ENCODE assay signal across 8 mouse cellular contexts in the genomic region with DNA sequence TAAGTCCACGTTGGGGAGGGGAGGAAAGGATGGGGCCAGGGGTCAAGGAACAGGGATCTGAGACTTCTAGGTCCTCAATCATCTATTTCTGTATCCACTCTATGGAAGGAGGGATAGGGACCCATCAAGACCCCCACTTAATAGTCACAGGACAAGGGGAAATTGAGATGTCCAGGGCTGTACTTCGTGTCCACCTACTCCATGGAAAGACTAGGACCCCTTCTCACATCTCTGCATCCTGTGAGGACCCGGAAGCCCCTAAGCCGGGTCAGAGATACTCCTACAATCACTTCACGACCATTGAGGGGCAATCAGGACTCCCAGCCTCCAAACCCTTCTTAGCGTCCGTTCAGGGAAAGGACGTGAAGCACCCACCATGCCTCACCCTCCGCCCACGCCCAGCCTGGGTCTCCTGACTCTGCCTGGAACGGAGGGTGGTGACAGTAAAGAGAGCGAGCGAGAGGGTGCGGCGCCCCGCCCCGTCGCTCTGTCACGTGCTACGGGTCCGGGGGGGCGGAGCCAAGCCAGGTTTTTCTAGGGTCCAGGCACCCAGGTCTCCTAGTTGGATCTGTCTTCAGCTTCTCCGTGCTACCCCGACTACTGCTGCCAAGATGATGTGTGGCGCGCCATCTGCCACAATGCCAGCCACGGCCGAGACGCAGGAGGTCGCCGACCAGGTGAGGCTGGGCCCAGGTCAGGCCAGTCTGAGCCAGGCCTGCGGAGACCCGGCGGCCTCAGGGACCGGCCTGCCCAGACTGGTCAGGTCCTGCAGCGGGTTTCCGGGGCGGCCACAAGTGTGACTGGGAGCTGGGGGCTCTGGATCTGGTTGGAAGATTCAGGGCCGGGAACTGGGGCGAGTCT. TPM values are rescaled to one million over a fixed set of nuclear protein-coding genes. Genes with fewer than 3 reads are reported as not detected.
A peak's percentile ranks its signal among the peaks of the same experiment; 100 is the strongest.
DNase-seq lines count a peak whose midpoint lies in the region; ATAC-seq lines count a peak whose summit lies in the region.

A gene (plus strand): TSS at position 489 of the 861 bp plus-strand sequence.

- DNase-seq in 3134 (ENCODE audit: extremely low read depth, insufficient read length, low spot score) = peak; percentile 87
- DNase-seq in adrenal gland, postnatal 36 days = peak; percentile 91 to 94
- DNase-seq in heart, adult 11 months = peak; percentile 99
- peak; percentile 87 for DNase-seq in kidney, adult 18-20 months
- DNase-seq in limb, embryonic 10.5 days (ENCODE audit: low spot score) = peak; percentile 88
- peak; percentile 55 for DNase-seq in skeletal muscle tissue, adult 2 months (ENCODE audit: low read depth, low spot score)

- peak within 1 kb of the TSS; percentile 78 for H3K27ac ChIP-seq in embryonic facial prominence, embryonic 12.5 days
- peak within 1 kb of the TSS; percentile 91 for H3K27ac ChIP-seq in limb, embryonic 10.5 days
- no peak within 1 kb of the TSS; the same call in 1 of the 2 replicates for H3K27ac ChIP-seq in midbrain, embryonic 12.5 days (replicated peaks)

- H3K4me3 ChIP-seq in embryonic facial prominence, embryonic 12.5 days = peak within 1 kb of the TSS; percentile 86
- H3K4me3 ChIP-seq in limb, embryonic 10.5 days = peak within 1 kb of the TSS; percentile 75
- H3K4me3 ChIP-seq in midbrain, embryonic 12.5 days = peak within 1 kb of the TSS; percentile 70

- no peaks in the 10 kb centered on the region for H3K27me3 ChIP-seq in embryonic facial prominence, embryonic 12.5 days
- H3K27me3 ChIP-seq in limb, embryonic 10.5 days (ENCODE audit: low read depth, poor library complexity, severe bottlenecking) = no peaks in the 10 kb centered on the region
- no peaks in the 10 kb centered on the region for H3K27me3 ChIP-seq in midbrain, embryonic 12.5 days

- H3K9ac ChIP-seq in embryonic facial prominence, embryonic 12.5 days = peak within 1 kb of the TSS; percentile 86
- H3K9ac ChIP-seq in midbrain, embryonic 12.5 days (replicated peaks) = peak within 1 kb of the TSS; percentile 76

- no peaks in the 10 kb centered on the region for H3K9me3 ChIP-seq in embryonic facial prominence, embryonic 12.5 days
- no peaks in the 10 kb centered on the region for H3K9me3 ChIP-seq in limb, embryonic 10.5 days (replicated peaks)
- no peaks in the 10 kb centered on the region for H3K9me3 ChIP-seq in midbrain, embryonic 12.5 days

- peak within 1 kb of the TSS; percentile 72 for H3K4me2 ChIP-seq in embryonic facial prominence, embryonic 12.5 days (replicated peaks)
- H3K4me2 ChIP-seq in midbrain, embryonic 12.5 days (replicated peaks) = peak within 1 kb of the TSS; percentile 73

- WGBS in embryonic facial prominence, embryonic 12.5 days = 2% methylated on average over 40 of the region's 40 CpGs
- WGBS in limb, embryonic 10.5 days = 2% methylated on average over 40 of the region's 40 CpGs
- 2% methylated on average over 40 of the region's 40 CpGs for WGBS in midbrain, embryonic 12.5 days

- peaks cover 11% of the 10 kb centered on the region for H3K4me1 ChIP-seq in embryonic facial prominence, embryonic 12.5 days
- H3K4me1 ChIP-seq in limb, embryonic 10.5 days = peaks cover 18% of the 10 kb centered on the region
- H3K4me1 ChIP-seq in midbrain, embryonic 12.5 days = peaks cover 11% of the 10 kb centered on the region

- H3K36me3 ChIP-seq in embryonic facial prominence, embryonic 12.5 days = peaks cover 20% of the 10 kb centered on the region
- H3K36me3 ChIP-seq in limb, embryonic 10.5 days = peaks cover 25% of the 10 kb centered on the region
- H3K36me3 ChIP-seq in midbrain, embryonic 12.5 days = peaks cover 20% of the 10 kb centered on the region

- ATAC-seq in embryonic facial prominence, embryonic 12.5 days (ENCODE audit: insufficient number of reproducible peaks, insufficient read depth, low FRiP score, low TSS enrichment) = peak; percentile 86
- peak; percentile 95 for ATAC-seq in midbrain, embryonic 12.5 days (ENCODE audit: low FRiP score, low read depth)

RNA-seq across cellular contexts. Expression of the gene that starts here (rescaled TPM):
- total RNA-seq in adrenal gland, postnatal 36 days (2021) = 100 to 1,000 TPM; 268 to 380 TPM
- polyA plus RNA-seq in embryonic facial prominence, embryonic 12.5 days (2016; fragmentation: Nextera tagmentation; extraction: Ambion mirVana) = 185 and 189 TPM in 2 replicates
- polyA plus RNA-seq in limb, embryonic 10.5 days (2016; fragmentation: Nextera tagmentation; extraction: Ambion mirVana) = 148 and 152 TPM in 2 replicates
- polyA plus RNA-seq in midbrain, embryonic 12.5 days (2016; fragmentation: Nextera tagmentation; extraction: Ambion mirVana) = 112 and 114 TPM in 2 replicates
